ENCODE assay signal across 8 mouse cellular contexts in genomic region chr11:120714546-120714945, GRCm38 (mm10). TPM values are rescaled to one million over a fixed set of nuclear protein-coding genes. Genes with fewer than 3 reads are reported as not detected.
DNase-seq lines count a peak whose midpoint lies in the region; ATAC-seq and TF ChIP-seq lines count a peak whose summit lies in the region.

No protein-coding gene starts in this region.

- ATAC-seq in heart, embryonic 15.5 days (replicated peaks; ENCODE audit: insufficient number of reproducible peaks, insufficient read depth, low FRiP score, low read depth) = no peak
- ATAC-seq in G1E (ENCODE audit: extremely low read depth, insufficient number of reproducible peaks, low FRiP score, poor library complexity, severe bottlenecking) = no peak

- WGBS in heart, embryonic 15.5 days = 43% methylated on average over 10 of the region's 10 CpGs
- 62% methylated on average over 10 of the region's 10 CpGs for WGBS in hindbrain, embryonic 10.5 days
- 69% methylated on average over 10 of the region's 10 CpGs for WGBS in midbrain, embryonic 10.5 days

- no peaks in the 10 kb centered on the region for H3K9me3 ChIP-seq in heart, embryonic 15.5 days (replicated peaks)
- H3K9me3 ChIP-seq in G1E (replicated peaks) = no peaks in the 10 kb centered on the region
- no peaks in the 10 kb centered on the region for H3K9me3 ChIP-seq in hindbrain, embryonic 10.5 days
- no peaks in the 10 kb centered on the region for H3K9me3 ChIP-seq in midbrain, embryonic 10.5 days (replicated peaks)

- H3K36me3 ChIP-seq in heart, embryonic 15.5 days = peaks cover 18% of the 10 kb centered on the region; the same call in 1 of the 2 replicates
- peaks cover 83% of the 10 kb centered on the region for H3K36me3 ChIP-seq in G1E (replicated peaks)
- peaks cover 66% of the 10 kb centered on the region for H3K36me3 ChIP-seq in hindbrain, embryonic 10.5 days
- H3K36me3 ChIP-seq in midbrain, embryonic 10.5 days = peaks cover 66% of the 10 kb centered on the region

- peaks cover 22% of the 10 kb centered on the region for H3K4me1 ChIP-seq in heart, embryonic 15.5 days (replicated peaks)
- peaks cover 58% of the 10 kb centered on the region for H3K4me1 ChIP-seq in G1E (ENCODE audit: insufficient read depth, low read depth, low read length)
- H3K4me1 ChIP-seq in hindbrain, embryonic 10.5 days (replicated peaks) = peaks cover 45% of the 10 kb centered on the region
- peaks cover 33% of the 10 kb centered on the region for H3K4me1 ChIP-seq in midbrain, embryonic 10.5 days

- peak overlapping the region; percentile 98 for H3K4me2 ChIP-seq in heart, embryonic 15.5 days

- 0 out of 2 replicates have a peak overlapping the region, but pooled peaks have one; percentile 43 for H3K27ac ChIP-seq in heart, embryonic 15.5 days
- peak overlapping the region; percentile 81; the same call in 1 of the 2 replicates for H3K27ac ChIP-seq in hindbrain, embryonic 10.5 days
- H3K27ac ChIP-seq in midbrain, embryonic 10.5 days (replicated peaks) = peak overlapping the region; percentile 81

- TF ChIP-seq CTCF in G1E (IDR thresholded peaks at IDR 0.05; ENCODE audit: low read depth, low read length) = no peak

- intact Hi-C loops in heart, postnatal 36 days (cut with DNase I) = loop anchor here (5.0 kb wide), 3 partner anchors 132 to 222 kb away; partner anchors contain the start of genes Arhgdia and Slc25a10

- H3K9ac ChIP-seq in heart, embryonic 15.5 days = peak overlapping the region; percentile 65

- no peak for DNase-seq in heart, postnatal 36 days
- no peak for DNase-seq in G1E (ENCODE audit: low spot score)
- DNase-seq in hindbrain, embryonic 10.5 days (ENCODE audit: low spot score) = no peak
- DNase-seq in midbrain, embryonic 10.5 days (ENCODE audit: low spot score) = no peak
- no peak for DNase-seq in embryo, embryonic 10.5 days (ENCODE audit: low spot score)
- no peak for DNase-seq in layer of hippocampus, postnatal 25 days (ENCODE audit: extremely low spot score in 1 of 2, low spot score in 1 of 2)
- DNase-seq in testis, postnatal 10 days (ENCODE audit: low spot score) = no peak

- 0 out of 2 replicates have a peak, but pooled peaks cover under 1% of the 10 kb centered on the region for H3K27me3 ChIP-seq in heart, embryonic 15.5 days
- no peaks in the 10 kb centered on the region for H3K27me3 ChIP-seq in G1E (ENCODE audit: insufficient read depth, low read length)
- H3K27me3 ChIP-seq in hindbrain, embryonic 10.5 days (ENCODE audit: insufficient read depth, poor library complexity, severe bottlenecking) = no peaks in the 10 kb centered on the region
- H3K27me3 ChIP-seq in midbrain, embryonic 10.5 days (ENCODE audit: low read depth, poor library complexity, severe bottlenecking) = no peaks in the 10 kb centered on the region

- peak overlapping the region; percentile 72 for H3K4me3 ChIP-seq in heart, embryonic 15.5 days
- H3K4me3 ChIP-seq in G1E (ENCODE audit: low read depth, low read length) = peak overlapping the region; percentile 81
- H3K4me3 ChIP-seq in hindbrain, embryonic 10.5 days = peak overlapping the region; percentile 63
- H3K4me3 ChIP-seq in midbrain, embryonic 10.5 days = peak overlapping the region; percentile 74

RNA-seq across cellular contexts. Expression of gene Lrrc45, which starts 0.8 kb away (rescaled TPM):
- 27.5 and 36.8 TPM in 2 replicates for polyA plus RNA-seq in heart, embryonic 15.5 days (2015; fragmentation: Nextera tagmentation; extraction: Ambion mirVana)
- total RNA-seq in heart, postnatal 36 days (2021) = 1 to 10 TPM; 5.3 to 7.0 TPM
- total RNA-seq in G1E (2014; fragmentation: Nextera tagmentation) (6.4 and 12.1 TPM in 2 replicates), G1E (2017) (20.0 and 22.2 TPM in 2 replicates)
- polyA plus RNA-seq in G1E (2012) = 23.3 and 25.4 TPM in 2 replicates
- polyA plus RNA-seq in hindbrain, embryonic 10.5 days (2016; fragmentation: Nextera tagmentation; extraction: Ambion mirVana) = 55.8 and 57.7 TPM in 2 replicates
- polyA plus RNA-seq in midbrain, embryonic 10.5 days (2016; fragmentation: Nextera tagmentation; extraction: Ambion mirVana) = 57.0 and 57.7 TPM in 2 replicates
- 10 to 100 TPM; 47.0 to 65.2 TPM for total RNA-seq in layer of hippocampus, postnatal 25 days (2021)

RNA-seq across cellular contexts. Expression of gene Cenpx, which starts 1.0 kb away (rescaled TPM):
- polyA plus RNA-seq in heart, embryonic 15.5 days (2015; fragmentation: Nextera tagmentation; extraction: Ambion mirVana) = 105 and 111 TPM in 2 replicates
- total RNA-seq in heart, postnatal 36 days (2021) = 10 to 100 TPM; 33.1 to 38.3 TPM
- total RNA-seq in G1E (2014; fragmentation: Nextera tagmentation) (250 and 284 TPM in 2 replicates), G1E (2017) (67.2 and 81.2 TPM in 2 replicates)
- 60.9 and 158 TPM in 2 replicates for polyA plus RNA-seq in G1E (2012)
- 129 and 137 TPM in 2 replicates for polyA plus RNA-seq in hindbrain, embryonic 10.5 days (2016; fragmentation: Nextera tagmentation; extraction: Ambion mirVana)
- 132 and 133 TPM in 2 replicates for polyA plus RNA-seq in midbrain, embryonic 10.5 days (2016; fragmentation: Nextera tagmentation; extraction: Ambion mirVana)
- 10 to 100 TPM; 20.1 to 21.9 TPM for total RNA-seq in layer of hippocampus, postnatal 25 days (2021)

RNA-seq across cellular contexts. Expression of gene Rac3, which starts 6.7 kb away (rescaled TPM):
- 7.8 and 17.0 TPM in 2 replicates for polyA plus RNA-seq in heart, embryonic 15.5 days (2015; fragmentation: Nextera tagmentation; extraction: Ambion mirVana)
- 1 to 10 TPM in 1 of 2 experiments, under 1 TPM in 1; 0.36 to 1.6 TPM for total RNA-seq in heart, postnatal 36 days (2021)
- total RNA-seq in G1E (2014; fragmentation: Nextera tagmentation) = 2.1 TPM in 1 of 2 replicates, not detected in the other
- total RNA-seq in G1E (2017) = 0.66 and 0.81 TPM in 2 replicates
- polyA plus RNA-seq in G1E (2012) = 1.3 and 2.6 TPM in 2 replicates
- 31.0 and 58.2 TPM in 2 replicates for polyA plus RNA-seq in hindbrain, embryonic 10.5 days (2016; fragmentation: Nextera tagmentation; extraction: Ambion mirVana)
- 32.4 and 41.9 TPM in 2 replicates for polyA plus RNA-seq in midbrain, embryonic 10.5 days (2016; fragmentation: Nextera tagmentation; extraction: Ambion mirVana)
- 10 to 100 TPM; 33.7 to 46.8 TPM for total RNA-seq in layer of hippocampus, postnatal 25 days (2021)

RNA-seq across cellular contexts. Expression of gene Dcxr, which starts 12.5 kb away (rescaled TPM):
- polyA plus RNA-seq in heart, embryonic 15.5 days (2015; fragmentation: Nextera tagmentation; extraction: Ambion mirVana) = 7.0 and 16.7 TPM in 2 replicates
- total RNA-seq in heart, postnatal 36 days (2021) = 10 to 100 TPM in 1 of 2 experiments, 1 to 10 TPM in 1; 9.2 to 12.0 TPM
- total RNA-seq in G1E (2014; fragmentation: Nextera tagmentation) = 16.6 and 37.5 TPM in 2 replicates
- total RNA-seq in G1E (2017) = 13.1 and 18.4 TPM in 2 replicates
- 21.0 and 24.2 TPM in 2 replicates for polyA plus RNA-seq in G1E (2012)
- 17.9 and 19.8 TPM in 2 replicates for polyA plus RNA-seq in hindbrain, embryonic 10.5 days (2016; fragmentation: Nextera tagmentation; extraction: Ambion mirVana)
- polyA plus RNA-seq in midbrain, embryonic 10.5 days (2016; fragmentation: Nextera tagmentation; extraction: Ambion mirVana) = 13.0 and 13.7 TPM in 2 replicates
- 10 to 100 TPM; 12.4 to 12.9 TPM for total RNA-seq in layer of hippocampus, postnatal 25 days (2021)

RNA-seq across cellular contexts. Expression of gene Cbr2, which starts 17.4 kb away (rescaled TPM):
- 11.4 and 46.0 TPM in 2 replicates for polyA plus RNA-seq in heart, embryonic 15.5 days (2015; fragmentation: Nextera tagmentation; extraction: Ambion mirVana)
- 10 to 100 TPM; 14.4 to 19.7 TPM for total RNA-seq in heart, postnatal 36 days (2021)
- total RNA-seq in G1E (2014; fragmentation: Nextera tagmentation) = not detected in 2 replicates
- not detected in 2 replicates for total RNA-seq in G1E (2017)
- not detected in 2 replicates for polyA plus RNA-seq in G1E (2012)
- 1.6 and 2.1 TPM in 2 replicates for polyA plus RNA-seq in hindbrain, embryonic 10.5 days (2016; fragmentation: Nextera tagmentation; extraction: Ambion mirVana)
- 0.59 and 1.3 TPM in 2 replicates for polyA plus RNA-seq in midbrain, embryonic 10.5 days (2016; fragmentation: Nextera tagmentation; extraction: Ambion mirVana)
- total RNA-seq in layer of hippocampus, postnatal 25 days (2021) = 1 to 10 TPM; 1.5 to 1.6 TPM
